Mouse (Mus musculus) B cell, adult 2 months (primary cell): Measurements from ENCODE around the gene Ushbp1.
"Not testable (repeated sequence)": the region's sequence is repeated elsewhere in the genome, so short reads cannot be mapped to it uniquely, and the experiment has no call there.

Source experiments
- DNase-seq, 2 experiments: peaks; one replicate each; pipeline ENCODE4 v3.0.0; 2022

The Ushbp1 gene

GRCm38 (mm10) chr8:71395629-71396028 is at the start of gene Ushbp1:
Gene Ushbp1 (minus strand): TSS chr8:71395802.
- DNase-seq, result no peak

GRCm38 (mm10) chr8:71445096-71445495 is 49.5 kb upstream of the Ushbp1 start:
- no peak for DNase-seq

- peak; percentile 82 to 84 for DNase-seq
Observed at GRCm38 (mm10) chr8:71441404-71441803, 45.8 kb upstream of the Ushbp1 start.

GRCm38 (mm10) chr8:71437041-71437440 is 41.4 kb upstream of the Ushbp1 start:
- DNase-seq, result no peak

- not testable (repeated sequence) for DNase-seq
Observed at GRCm38 (mm10) chr8:71432935-71433334, 37.3 kb upstream of the Ushbp1 start.

GRCm38 (mm10) chr8:71422121-71422520 is 26.5 kb upstream of the Ushbp1 start:
- DNase-seq, result no peak

- DNase-seq, result no peak
Observed at GRCm38 (mm10) chr8:71411535-71412273, 16.1 kb upstream of the Ushbp1 start.

- DNase-seq, result no peak
Observed at GRCm38 (mm10) chr8:71408231-71408630, 12.6 kb upstream of the Ushbp1 start.

GRCm38 (mm10) chr8:71407441-71407840 is 11.8 kb upstream of the Ushbp1 start:
- no peak for DNase-seq

- DNase-seq, result peak; percentile 68 to 72
Observed at GRCm38 (mm10) chr8:71406099-71407015, 10.8 kb upstream of the Ushbp1 start.

GRCm38 (mm10) chr8:71405401-71406098 is 9.9 kb upstream of the Ushbp1 start, which contains the start of gene Ankle1:
Gene Ankle1 (plus strand): TSS chr8:71406010.
- DNase-seq, result peak; percentile 99

- no peak for DNase-seq
Observed at GRCm38 (mm10) chr8:71404951-71405351, 9.3 kb upstream of the Ushbp1 start.

- no peak for DNase-seq
Observed at GRCm38 (mm10) chr8:71404011-71404410, 8.4 kb upstream of the Ushbp1 start.

- no peak for DNase-seq
Observed at GRCm38 (mm10) chr8:71403107-71403885, 7.7 kb upstream of the Ushbp1 start.

- DNase-seq, result no peak
Observed at GRCm38 (mm10) chr8:71402446-71402964, 6.9 kb upstream of the Ushbp1 start.

GRCm38 (mm10) chr8:71401454-71401853 is 5.9 kb upstream of the Ushbp1 start:
- DNase-seq, result no peak

GRCm38 (mm10) chr8:71400826-71401225 is 5.2 kb upstream of the Ushbp1 start:
- no peak for DNase-seq

- no peak for DNase-seq
Observed at GRCm38 (mm10) chr8:71397701-71398100, 2.1 kb upstream of the Ushbp1 start.

GRCm38 (mm10) chr8:71396639-71397305 is 1.2 kb upstream of the Ushbp1 start, which contains the start of gene Babam1:
Gene Babam1 (plus strand): TSS chr8:71396861.
- peak; percentile 86 to 89 for DNase-seq

GRCm38 (mm10) chr8:71395071-71395470 is 531 bp downstream of the Ushbp1 start:
- no peak for DNase-seq

GRCm38 (mm10) chr8:71394481-71394880 is 1.1 kb downstream of the Ushbp1 start:
- DNase-seq, result no peak
